Mouse (Mus musculus) embryonic fibroblast, embryonic 13.5 days (primary cell): ENCODE measurements at regions not wholly inside any gene's neighbourhood (a gene's known extent, or its start where the extent isn't known, plus 50 kb on each side); places are given as distances from the start of the nearest gene placed in this dataset.

Source experiments
- CTCF ChIP-seq: IDR thresholded peaks from 2 replicates; pipeline ENCODE4 v1.5.1; 2011; ENCODE audit warnings: mild to moderate bottlenecking, control low read depth, low read length, moderate library complexity, borderline replicate concordance; ENCODE audit not compliant: insufficient read depth
- POLR2A ChIP-seq: IDR thresholded peaks from 2 replicates; pipeline ENCODE4 v1.6.1; 2011; ENCODE audit warnings: low read depth, mild to moderate bottlenecking, control low read depth, low read length, moderate library complexity

GRCm38 (mm10) chr4:84015139-84015538 is 489.8 kb downstream of the Ccdc171 start:
- TF ChIP-seq POLR2A (no peak), CTCF (no peak)
